ENCODE assay signal across 18 mouse cellular contexts in the genomic region with DNA sequence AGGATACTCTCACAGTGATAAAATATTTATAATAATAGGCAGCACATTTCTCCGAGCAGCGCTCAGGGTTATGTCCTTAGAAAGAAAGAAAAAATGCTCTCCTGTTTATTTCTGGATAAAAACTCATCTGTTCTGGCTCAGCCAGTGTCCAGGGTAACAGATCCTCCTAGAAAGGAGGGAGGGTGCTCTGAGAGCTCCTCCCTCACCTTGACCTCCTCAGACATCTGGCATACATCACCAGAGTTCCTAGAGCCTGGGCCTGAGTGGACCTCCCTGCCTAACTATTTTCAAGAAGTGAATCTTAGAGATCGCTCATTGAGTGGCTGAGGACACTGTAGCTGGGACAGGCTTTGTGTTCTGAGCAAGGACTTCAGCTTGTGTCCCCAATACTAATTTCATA.
"Had no signal": no experiment of that assay in that cellular context is flagged by ENCODE, and none has a peak within 500 bp of the region (broad histone marks: within the 10 kb centered on the region; RNA-seq: fewer than 3 reads in every experiment).

No protein-coding gene starts in this region.

- H3K27me3 ChIP-seq: limb, embryonic 12.5 days; liver, embryonic 13.5 days; lung, embryonic 15.5 days; megakaryocyte, embryonic 14.5 days; midbrain, embryonic 12.5 days; neural tube, embryonic 15.5 days had no signal

- ATAC-seq: liver, postnatal 0 days; midbrain, embryonic 16.5 days had no signal

- DNase-seq: kidney, adult 8-10 months; kidney, postnatal 10 days; kidney, postnatal 4 days; liver; liver, embryonic 13.5 days; liver, postnatal 0 days; lung, postnatal 14 days; right cerebral cortex, adult 18-20 months; right cerebral cortex, postnatal 25 days; thymus, postnatal 14 days had no signal

- H3K4me1 ChIP-seq: limb, embryonic 12.5 days; liver, embryonic 13.5 days; lung, embryonic 15.5 days; megakaryocyte, embryonic 14.5 days; midbrain, embryonic 12.5 days had no signal

- H3K4me2 ChIP-seq: limb, embryonic 12.5 days; liver, embryonic 13.5 days; lung, embryonic 15.5 days; midbrain, embryonic 12.5 days; neural tube, embryonic 15.5 days had no signal

- H3K4me3 ChIP-seq: layer of hippocampus, adult 2 months; limb, embryonic 12.5 days; liver, embryonic 13.5 days; lung, embryonic 15.5 days; megakaryocyte, embryonic 14.5 days; midbrain, embryonic 12.5 days; neural tube, embryonic 15.5 days had no signal

- H3K9me3 ChIP-seq: lung, embryonic 15.5 days; midbrain, embryonic 12.5 days; neural tube, embryonic 15.5 days had no signal

- H3K36me3 ChIP-seq: limb, embryonic 12.5 days; liver, embryonic 13.5 days; lung, embryonic 15.5 days; midbrain, embryonic 12.5 days had no signal

- H3K27ac ChIP-seq: layer of hippocampus, adult 2 months; liver, embryonic 13.5 days; lung, embryonic 15.5 days; macrophage; midbrain, embryonic 12.5 days had no signal

- H3K9ac ChIP-seq: limb, embryonic 12.5 days; liver, embryonic 13.5 days; liver, postnatal 0 days; lung, embryonic 15.5 days; midbrain, embryonic 12.5 days; neural tube, embryonic 15.5 days had no signal
